Mouse (Mus musculus): ENCODE data around the gene Selenbp2. TPM values are rescaled to one million over a fixed set of nuclear protein-coding genes. Genes with fewer than 3 reads are reported as not detected.
"Not testable (repeated sequence)": the region's sequence is repeated elsewhere in the genome, so short reads cannot be mapped to it uniquely, and the experiment has no call there.

Selenbp2 gene
- polyA plus RNA-seq, 1 experiment from 2014 or later, result not detected

DNA sequence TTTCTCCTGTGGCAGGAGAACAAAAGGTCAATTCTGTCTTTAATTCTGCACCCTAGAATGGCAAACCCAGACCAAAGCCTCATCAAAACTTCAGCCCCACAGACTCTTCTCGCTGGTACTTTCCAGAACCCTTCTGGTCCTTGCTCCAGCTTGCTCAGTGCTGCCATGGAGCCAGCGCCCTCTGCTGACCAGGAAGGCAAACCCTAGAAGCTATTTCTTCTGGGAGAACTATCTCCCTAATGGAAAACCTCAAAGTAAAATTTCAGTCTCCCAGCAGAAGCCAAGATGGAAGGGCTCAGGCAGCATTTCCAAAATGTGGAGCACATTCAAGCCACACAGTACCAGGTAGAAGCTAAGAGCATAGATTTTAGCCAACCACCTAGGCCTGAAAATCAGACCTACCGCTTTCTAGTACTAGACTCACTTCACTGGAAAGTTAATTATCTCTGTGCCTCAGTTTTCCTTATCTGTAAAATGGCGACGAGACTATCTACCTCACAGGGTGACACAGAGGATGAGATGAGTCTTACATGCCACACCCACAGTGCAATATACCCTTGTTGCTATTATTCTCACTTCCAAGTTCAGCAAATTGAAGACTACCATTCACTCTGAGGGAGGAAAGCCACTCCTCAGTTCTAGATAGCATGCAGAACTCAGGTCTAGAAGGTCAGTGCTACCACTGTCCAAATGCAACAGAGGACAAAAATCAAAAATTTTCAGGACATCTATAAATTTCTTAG, 28.1 kb upstream of the Selenbp2 start:
- H3K4me3 ChIP-seq (ENCODE audit: low read depth, low read length); H3K4me1 ChIP-seq (ENCODE audit: control insufficient read depth, insufficient read depth, low read length); ATAC-seq; DNase-seq (ENCODE audit: low spot score); H3K27ac ChIP-seq (ENCODE audit: low read depth, low read length); H3K36me3 ChIP-seq (ENCODE audit: control insufficient read depth, insufficient read depth, low read length); H3K9me3 ChIP-seq (replicated peaks; ENCODE audit: control insufficient read depth, low read length); H3K4me2 ChIP-seq (ENCODE audit: low read length); H3K27me3 ChIP-seq (replicated peaks; ENCODE audit: control insufficient read depth, insufficient read depth, low read length); H3K9ac ChIP-seq (ENCODE audit: low read length): not testable (repeated sequence)
- 94% methylated on average over 3 of the region's 5 CpGs for WGBS

DNA sequence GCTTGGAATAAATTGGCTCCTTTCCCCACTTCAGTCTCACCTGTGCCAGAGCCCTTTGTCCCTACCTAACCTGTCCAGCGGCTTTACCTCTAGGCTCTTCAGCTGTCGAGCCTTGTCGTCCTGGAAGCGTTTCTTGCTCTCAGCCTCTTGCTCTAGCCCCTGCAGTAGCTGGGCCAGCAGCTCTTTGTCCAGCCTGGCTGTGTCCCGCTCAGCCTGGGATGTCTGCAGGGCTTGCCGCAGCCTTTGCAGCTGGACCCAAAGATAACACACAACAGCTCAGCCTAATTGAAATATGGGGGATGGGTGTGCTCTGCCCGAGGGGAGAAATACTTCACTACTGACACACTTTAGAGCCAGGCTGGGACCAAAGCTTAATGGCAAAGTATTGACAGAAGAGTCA, 27.5 kb upstream of the Selenbp2 start:
- DNase-seq (ENCODE audit: low spot score); H3K36me3 ChIP-seq (ENCODE audit: control insufficient read depth, insufficient read depth, low read length); H3K4me1 ChIP-seq (ENCODE audit: control insufficient read depth, insufficient read depth, low read length); H3K4me2 ChIP-seq (ENCODE audit: low read length); H3K27ac ChIP-seq (ENCODE audit: low read depth, low read length); ATAC-seq; H3K9ac ChIP-seq (ENCODE audit: low read length); H3K4me3 ChIP-seq (ENCODE audit: low read depth, low read length); H3K9me3 ChIP-seq (replicated peaks; ENCODE audit: control insufficient read depth, low read length); H3K27me3 ChIP-seq (replicated peaks; ENCODE audit: control insufficient read depth, insufficient read depth, low read length): not testable (repeated sequence)
- 33% methylated on average over 7 of the region's 7 CpGs for WGBS

DNA sequence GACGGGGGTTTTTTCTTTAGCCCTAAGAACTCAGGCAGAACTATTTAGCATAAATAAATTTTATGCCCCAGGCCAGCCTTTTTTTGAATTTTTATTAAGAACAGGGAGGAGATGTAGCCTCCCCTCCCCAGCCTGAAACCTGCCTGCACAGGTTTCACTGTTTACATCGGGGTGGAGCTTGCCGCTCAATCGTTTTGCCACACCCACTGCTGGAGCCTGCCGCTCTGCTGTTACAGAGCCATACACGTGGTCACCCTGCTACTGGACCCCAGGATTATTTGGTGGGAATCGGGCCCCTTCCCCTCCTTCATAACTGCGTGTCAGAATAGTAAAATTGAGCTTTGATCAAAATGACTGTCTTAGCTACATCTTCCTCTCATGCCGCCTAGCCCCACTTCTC, 18.3 kb upstream of the Selenbp2 start:
- DNase-seq (ENCODE audit: low spot score); H3K4me1 ChIP-seq (ENCODE audit: control insufficient read depth, insufficient read depth, low read length); H3K27me3 ChIP-seq (replicated peaks; ENCODE audit: control insufficient read depth, insufficient read depth, low read length); H3K4me3 ChIP-seq (ENCODE audit: low read depth, low read length); H3K27ac ChIP-seq (ENCODE audit: low read depth, low read length); H3K9ac ChIP-seq (ENCODE audit: low read length); H3K4me2 ChIP-seq (ENCODE audit: low read length); H3K9me3 ChIP-seq (replicated peaks; ENCODE audit: control insufficient read depth, low read length); H3K36me3 ChIP-seq (ENCODE audit: control insufficient read depth, insufficient read depth, low read length); ATAC-seq: not testable (repeated sequence)
- WGBS, result 83% methylated on average over 9 of the region's 9 CpGs

DNA sequence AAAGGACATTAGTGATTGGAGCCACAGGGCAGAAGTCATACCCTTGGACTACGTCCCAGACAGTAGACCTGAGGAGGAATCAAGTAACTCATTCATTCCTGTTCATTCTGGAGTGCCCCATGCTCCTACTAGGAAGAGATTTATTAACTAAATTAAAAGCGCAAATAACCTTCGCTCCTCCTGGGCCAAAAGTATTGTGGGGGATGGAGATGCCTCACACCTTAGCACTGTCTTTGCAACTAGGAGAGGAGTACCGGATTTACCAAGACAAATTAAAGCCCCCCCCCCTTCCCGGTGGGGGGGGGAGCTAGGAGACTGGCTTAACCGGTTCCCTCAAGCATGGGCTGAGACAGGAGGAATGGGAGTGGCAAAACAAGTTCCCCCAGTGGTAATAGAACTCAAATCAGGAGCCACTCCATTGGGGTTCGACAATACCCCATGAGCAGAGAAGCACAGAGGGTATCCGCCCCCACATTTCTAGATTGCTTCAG, 14.0 kb upstream of the Selenbp2 start:
- no peaks in the 10 kb centered on the region for H3K4me1 ChIP-seq (ENCODE audit: control insufficient read depth, insufficient read depth, low read length)
- 77% methylated on average over 8 of the region's 8 CpGs for WGBS
- DNase-seq (ENCODE audit: low spot score) (no peak), ATAC-seq (no peak)
- no peak overlapping the region for H3K9ac ChIP-seq (ENCODE audit: low read length)
- H3K4me2 ChIP-seq (ENCODE audit: low read length), result no peak overlapping the region
- H3K9me3 ChIP-seq (replicated peaks; ENCODE audit: control insufficient read depth, low read length), result no peaks in the 10 kb centered on the region
- no peak overlapping the region for H3K27ac ChIP-seq (ENCODE audit: low read depth, low read length)
- no peaks in the 10 kb centered on the region for H3K36me3 ChIP-seq (ENCODE audit: control insufficient read depth, insufficient read depth, low read length)
- no peaks in the 10 kb centered on the region for H3K27me3 ChIP-seq (replicated peaks; ENCODE audit: control insufficient read depth, insufficient read depth, low read length)
- no peak overlapping the region for H3K4me3 ChIP-seq (ENCODE audit: low read depth, low read length)

DNA sequence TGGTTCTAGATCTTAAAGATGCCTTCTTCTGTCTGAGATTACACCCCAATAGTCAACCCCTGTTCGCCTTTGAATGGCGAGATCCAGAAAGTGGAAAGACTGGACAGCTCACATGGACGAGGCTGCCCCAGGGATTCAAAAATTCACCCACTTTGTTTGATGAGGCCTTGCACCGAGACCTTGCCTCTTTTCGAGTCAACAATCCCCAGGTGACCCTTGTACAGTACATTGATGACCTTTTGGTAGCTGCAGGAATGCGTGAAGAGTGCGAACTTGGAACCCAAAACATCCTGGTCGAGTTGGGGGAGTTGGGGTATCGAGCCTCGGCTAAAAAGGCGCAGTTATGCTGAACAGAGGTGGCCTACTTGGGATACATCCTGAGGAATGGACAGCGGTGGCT, 13.3 kb upstream of the Selenbp2 start:
- 93% methylated on average over 12 of the region's 12 CpGs for WGBS
- not testable (repeated sequence) for H3K27ac ChIP-seq (ENCODE audit: low read depth, low read length); H3K9me3 ChIP-seq (replicated peaks; ENCODE audit: control insufficient read depth, low read length); H3K4me3 ChIP-seq (ENCODE audit: low read depth, low read length); H3K4me1 ChIP-seq (ENCODE audit: control insufficient read depth, insufficient read depth, low read length); H3K9ac ChIP-seq (ENCODE audit: low read length); H3K27me3 ChIP-seq (replicated peaks; ENCODE audit: control insufficient read depth, insufficient read depth, low read length); H3K36me3 ChIP-seq (ENCODE audit: control insufficient read depth, insufficient read depth, low read length); ATAC-seq; DNase-seq (ENCODE audit: low spot score); H3K4me2 ChIP-seq (ENCODE audit: low read length)

DNA sequence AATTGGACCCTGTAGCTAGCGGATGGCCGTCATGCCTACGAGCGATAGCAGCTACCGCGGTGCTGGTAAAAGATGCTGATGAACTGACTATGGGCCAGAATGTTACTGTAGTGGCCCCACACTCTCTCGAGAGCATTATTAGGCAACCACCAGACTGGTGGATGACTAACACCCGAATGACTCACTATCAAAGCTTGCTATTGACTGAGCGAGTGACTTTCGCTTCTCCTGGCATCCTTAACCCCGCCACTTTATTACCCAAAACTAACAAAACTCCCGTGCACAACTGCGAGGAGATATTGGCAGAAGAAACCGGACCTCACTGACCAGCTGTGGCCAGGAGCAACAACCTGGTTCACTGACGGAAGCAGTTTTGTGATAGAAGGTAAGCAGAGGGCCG, 12.6 kb upstream of the Selenbp2 start:
- no peaks in the 10 kb centered on the region for H3K36me3 ChIP-seq (ENCODE audit: control insufficient read depth, insufficient read depth, low read length)
- WGBS, result 93% methylated on average over 16 of the region's 16 CpGs
- no peaks in the 10 kb centered on the region for H3K4me1 ChIP-seq (ENCODE audit: control insufficient read depth, insufficient read depth, low read length)
- no peaks in the 10 kb centered on the region for H3K27me3 ChIP-seq (replicated peaks; ENCODE audit: control insufficient read depth, insufficient read depth, low read length)
- no peaks in the 10 kb centered on the region for H3K9me3 ChIP-seq (replicated peaks; ENCODE audit: control insufficient read depth, low read length)
- H3K9ac ChIP-seq (ENCODE audit: low read length), result no peak overlapping the region
- no peak overlapping the region for H3K27ac ChIP-seq (ENCODE audit: low read depth, low read length)
- H3K4me2 ChIP-seq (ENCODE audit: low read length), result no peak overlapping the region
- no peak overlapping the region for H3K4me3 ChIP-seq (ENCODE audit: low read depth, low read length)
- DNase-seq (ENCODE audit: low spot score), result no peak
- ATAC-seq, result no peak

DNA sequence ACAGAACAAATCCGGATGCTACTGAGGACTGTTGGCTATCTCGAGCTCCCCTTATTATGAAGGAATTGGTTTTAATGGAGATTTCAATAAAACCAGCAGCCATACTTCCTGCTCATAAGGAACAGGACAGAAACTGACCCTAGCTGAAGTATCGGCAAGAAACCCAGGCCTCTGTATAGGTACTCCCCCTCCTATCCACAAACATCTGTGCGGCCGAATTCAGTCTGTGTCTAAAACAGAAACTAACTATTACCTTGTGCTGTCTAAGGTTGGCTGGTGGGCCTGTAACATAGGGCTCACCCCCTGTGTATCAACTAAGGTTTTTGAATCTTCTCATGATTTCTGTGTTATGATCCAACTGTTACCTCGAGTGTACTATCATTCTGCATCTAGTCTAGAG, 9.7 kb upstream of the Selenbp2 start:
- Histone ChIP-seq H3K9ac (ENCODE audit: low read length) (no peak overlapping the region), H3K36me3 (ENCODE audit: control insufficient read depth, insufficient read depth, low read length) (no peaks in the 10 kb centered on the region), H3K9me3 (replicated peaks; ENCODE audit: control insufficient read depth, low read length) (no peaks in the 10 kb centered on the region), H3K4me3 (ENCODE audit: low read depth, low read length) (no peak overlapping the region), H3K27ac (ENCODE audit: low read depth, low read length) (no peak overlapping the region), H3K4me1 (ENCODE audit: control insufficient read depth, insufficient read depth, low read length) (no peaks in the 10 kb centered on the region), H3K4me2 (ENCODE audit: low read length) (no peak overlapping the region), H3K27me3 (replicated peaks; ENCODE audit: control insufficient read depth, insufficient read depth, low read length) (no peaks in the 10 kb centered on the region)
- DNase-seq (ENCODE audit: low spot score), result no peak
- 84% methylated on average over 6 of the region's 6 CpGs for WGBS
- ATAC-seq, result no peak

DNA sequence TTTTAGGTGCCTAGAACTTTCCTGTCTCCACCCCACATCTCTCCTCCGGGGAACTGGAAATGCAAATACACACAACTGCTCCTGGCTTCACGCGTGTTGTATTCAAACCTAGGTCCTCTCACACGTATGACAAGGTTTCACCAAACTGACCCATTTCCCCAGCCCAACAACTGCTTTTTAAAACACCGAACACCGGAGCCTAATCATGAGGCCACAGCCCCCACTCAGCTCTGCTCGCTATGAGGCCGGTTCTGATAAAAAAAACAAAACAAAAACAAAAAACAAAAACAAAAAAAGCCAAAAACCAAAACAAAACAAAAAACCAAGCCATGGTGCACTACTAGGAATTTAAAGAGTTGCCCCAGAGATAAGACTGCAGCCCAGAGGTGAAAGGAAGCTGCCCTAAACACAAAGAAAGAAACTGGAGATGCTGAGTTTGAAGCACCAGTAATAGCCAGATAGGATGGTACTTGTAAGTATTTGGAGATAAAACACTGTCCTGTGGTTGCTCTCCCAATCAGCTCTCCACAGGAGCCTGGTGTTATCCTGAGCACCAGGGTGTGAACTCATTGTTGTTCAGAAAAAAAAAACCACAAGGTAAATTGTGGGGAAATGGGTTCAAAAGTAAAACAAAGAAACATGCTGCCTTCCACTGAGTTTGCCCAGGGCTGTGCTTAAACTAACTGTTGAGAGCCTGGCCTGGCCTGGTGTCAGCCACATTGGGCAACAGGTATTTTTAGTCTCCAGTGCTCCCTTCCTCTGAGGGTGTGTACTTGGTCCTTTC, 7.2 kb upstream of the Selenbp2 start:
- not testable (repeated sequence) for H3K27ac ChIP-seq (ENCODE audit: low read depth, low read length); H3K4me1 ChIP-seq (ENCODE audit: control insufficient read depth, insufficient read depth, low read length); ATAC-seq; H3K9me3 ChIP-seq (replicated peaks; ENCODE audit: control insufficient read depth, low read length); DNase-seq (ENCODE audit: low spot score); H3K9ac ChIP-seq (ENCODE audit: low read length); H3K27me3 ChIP-seq (replicated peaks; ENCODE audit: control insufficient read depth, insufficient read depth, low read length); H3K36me3 ChIP-seq (ENCODE audit: control insufficient read depth, insufficient read depth, low read length); H3K4me3 ChIP-seq (ENCODE audit: low read depth, low read length); H3K4me2 ChIP-seq (ENCODE audit: low read length)
- WGBS, result 83% methylated on average over 8 of the region's 8 CpGs

DNA sequence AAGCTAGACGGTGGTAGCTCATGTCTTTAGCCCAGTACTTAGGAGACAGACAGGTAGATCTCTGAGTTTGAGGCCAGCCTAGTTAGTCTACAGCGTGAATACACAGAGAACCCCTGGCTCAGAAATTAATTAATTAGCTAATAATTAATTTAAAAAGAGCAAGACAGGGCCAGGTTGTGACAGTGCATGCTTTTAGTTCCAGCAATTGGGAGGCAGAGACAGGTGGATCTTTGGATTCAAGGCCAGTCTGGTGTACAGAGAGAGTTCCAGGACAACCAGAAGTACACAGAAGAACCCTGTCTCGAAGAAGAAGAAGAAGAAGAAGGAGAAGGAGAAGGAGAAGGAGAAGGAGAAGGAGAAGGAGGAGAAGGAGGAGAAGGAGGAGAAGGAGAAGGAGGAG, 4.7 kb upstream of the Selenbp2 start:
- H3K4me3 ChIP-seq (ENCODE audit: low read depth, low read length), result not testable (repeated sequence)

More for the DNA sequence above, 4.7 kb upstream of the Selenbp2 start:
- H3K9me3 ChIP-seq (replicated peaks; ENCODE audit: control insufficient read depth, low read length); H3K27me3 ChIP-seq (replicated peaks; ENCODE audit: control insufficient read depth, insufficient read depth, low read length); H3K4me1 ChIP-seq (ENCODE audit: control insufficient read depth, insufficient read depth, low read length); H3K9ac ChIP-seq (ENCODE audit: low read length); DNase-seq (ENCODE audit: low spot score); H3K27ac ChIP-seq (ENCODE audit: low read depth, low read length); ATAC-seq; H3K4me2 ChIP-seq (ENCODE audit: low read length); H3K36me3 ChIP-seq (ENCODE audit: control insufficient read depth, insufficient read depth, low read length): not testable (repeated sequence)
- 92% methylated on average over 3 of the region's 3 CpGs for WGBS
